Mouse (Mus musculus): Measurements from ENCODE around the gene Gucy2c.
A peak's percentile ranks its signal among the peaks of the same experiment; 100 is the strongest.
"Not testable (repeated sequence)": the region's sequence is repeated elsewhere in the genome, so short reads cannot be mapped to it uniquely, and the experiment has no call there.

Gene Gucy2c

GRCm38 (mm10) chr6:136803739-136804633, 22.4 kb upstream of the Gucy2c start, which contains the start of gene Hist4h4:
Gene Hist4h4 (minus strand): TSS chr6:136804415.
- peak; percentile 91 for DNase-seq (ENCODE audit: low read depth, low spot score)

DNA sequence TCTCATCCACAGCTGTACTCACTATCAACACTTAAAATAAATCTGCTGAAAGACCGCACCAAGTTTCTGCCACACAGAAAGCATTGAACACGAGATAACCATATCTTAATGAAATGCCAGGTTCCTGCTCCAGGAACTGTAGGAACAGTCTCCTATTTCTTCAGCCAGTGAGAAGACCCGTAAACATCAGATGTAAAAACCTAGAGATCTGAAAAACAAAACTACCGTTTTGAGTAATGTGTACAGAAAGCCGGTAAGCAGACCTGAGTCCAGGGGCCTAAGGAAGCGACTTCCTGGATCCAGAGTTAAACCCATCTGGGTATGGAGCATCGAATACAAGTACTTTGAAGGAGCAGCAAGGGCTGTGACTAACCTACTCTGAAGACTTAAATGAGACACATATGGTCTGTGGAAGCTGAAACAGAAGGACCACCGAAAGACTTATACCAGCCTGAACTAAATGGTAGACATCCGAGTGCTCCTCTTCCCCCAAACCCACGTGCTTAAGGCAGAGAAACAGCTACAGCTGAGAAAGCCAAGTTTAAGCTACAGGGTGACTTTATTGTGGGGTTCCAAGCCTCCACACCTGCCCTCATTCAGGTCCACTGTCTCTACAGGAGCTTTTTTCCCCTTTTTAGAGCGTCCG, 21.7 kb upstream of the Gucy2c start:
- DNase-seq (ENCODE audit: low read depth, low spot score), result no peak

- no peak for DNase-seq (ENCODE audit: low read depth, low spot score)
Observed at GRCm38 (mm10) chr6:136801274-136801673, 19.7 kb upstream of the Gucy2c start.

GRCm38 (mm10) chr6:136800710-136801109, 19.1 kb upstream of the Gucy2c start:
- no peak for DNase-seq (ENCODE audit: low read depth, low spot score)

GRCm38 (mm10) chr6:136797874-136798693, 16.5 kb upstream of the Gucy2c start:
- DNase-seq (ENCODE audit: low read depth, low spot score), result not testable (repeated sequence)

- DNase-seq (ENCODE audit: low read depth, low spot score), result no peak
Observed at GRCm38 (mm10) chr6:136795850-136796249, 14.3 kb upstream of the Gucy2c start.

DNA sequence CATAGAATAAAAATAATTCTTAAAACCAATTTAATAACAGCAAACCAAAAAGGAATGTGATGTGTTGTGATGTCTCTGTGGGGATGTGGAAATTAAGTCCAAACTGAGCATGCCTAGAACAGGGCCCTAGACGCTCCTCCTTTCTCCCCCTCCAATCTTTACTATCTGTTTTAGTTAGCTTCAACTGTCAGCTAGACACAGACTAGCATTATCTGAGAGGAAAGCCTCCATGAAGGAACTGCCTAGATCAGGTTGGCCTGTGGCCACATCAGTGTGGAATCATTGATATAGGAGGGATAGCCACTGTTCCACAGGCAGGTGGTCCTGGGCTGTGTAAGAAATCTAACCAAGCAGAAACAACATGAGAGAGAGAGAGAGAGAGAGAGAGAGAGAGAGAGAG, 13.5 kb upstream of the Gucy2c start:
- DNase-seq (ENCODE audit: low read depth, low spot score), result no peak

GRCm38 (mm10) chr6:136793831-136794525, 12.4 kb upstream of the Gucy2c start:
- DNase-seq (ENCODE audit: low read depth, low spot score), result no peak

- DNase-seq (ENCODE audit: low read depth, low spot score), result no peak
Observed at GRCm38 (mm10) chr6:136792884-136793758, 11.6 kb upstream of the Gucy2c start.

GRCm38 (mm10) chr6:136789391-136789971, 7.9 kb upstream of the Gucy2c start:
- no peak for DNase-seq (ENCODE audit: low read depth, low spot score)

- DNase-seq (ENCODE audit: low read depth, low spot score), result no peak
Observed at GRCm38 (mm10) chr6:136782761-136783160, 1.2 kb upstream of the Gucy2c start.

DNA sequence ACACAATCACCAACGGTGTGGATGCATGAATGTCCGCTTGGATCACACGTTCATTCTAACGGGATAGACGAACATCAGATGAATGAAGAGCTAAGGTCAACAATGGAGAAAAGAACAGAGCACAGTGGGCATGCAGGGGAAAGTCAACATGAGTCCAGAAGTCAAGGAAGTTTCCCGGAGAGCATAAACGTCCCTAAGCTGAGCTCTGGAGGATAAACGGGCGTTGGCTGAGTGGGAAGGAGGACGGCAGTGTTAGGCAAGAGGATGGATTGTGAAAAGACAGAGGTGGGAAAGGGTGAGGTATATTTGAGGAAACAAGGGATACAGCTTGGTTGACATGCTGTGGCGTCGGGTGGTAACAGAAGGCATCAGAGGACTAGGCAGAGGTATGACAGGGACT, 581 bp upstream of the Gucy2c start:
- no peak for DNase-seq (ENCODE audit: low read depth, low spot score)

- no peak for DNase-seq (ENCODE audit: low read depth, low spot score)
Observed at GRCm38 (mm10) chr6:136776392-136776791, 5.2 kb downstream of the Gucy2c start.

DNA sequence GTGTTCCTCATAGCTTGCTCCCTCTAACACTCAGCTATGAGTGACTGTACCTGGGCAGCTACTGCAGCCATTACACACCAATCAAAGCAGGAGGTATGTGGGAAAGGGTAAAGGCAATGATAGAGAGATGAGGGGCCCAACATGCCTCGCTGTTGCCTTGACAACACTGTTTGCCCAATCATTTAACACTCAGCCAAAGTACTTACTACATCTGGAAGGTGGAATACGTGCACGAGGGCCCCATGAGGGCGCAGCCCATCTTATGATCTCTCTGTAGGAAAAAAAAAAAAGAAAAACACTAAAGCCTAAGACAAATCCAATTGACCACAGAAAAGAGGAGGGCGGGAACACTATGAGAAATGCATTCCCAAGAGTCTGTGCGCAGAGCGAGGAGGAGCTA, 11.7 kb downstream of the Gucy2c start:
- DNase-seq (ENCODE audit: low read depth, low spot score), result no peak

DNA sequence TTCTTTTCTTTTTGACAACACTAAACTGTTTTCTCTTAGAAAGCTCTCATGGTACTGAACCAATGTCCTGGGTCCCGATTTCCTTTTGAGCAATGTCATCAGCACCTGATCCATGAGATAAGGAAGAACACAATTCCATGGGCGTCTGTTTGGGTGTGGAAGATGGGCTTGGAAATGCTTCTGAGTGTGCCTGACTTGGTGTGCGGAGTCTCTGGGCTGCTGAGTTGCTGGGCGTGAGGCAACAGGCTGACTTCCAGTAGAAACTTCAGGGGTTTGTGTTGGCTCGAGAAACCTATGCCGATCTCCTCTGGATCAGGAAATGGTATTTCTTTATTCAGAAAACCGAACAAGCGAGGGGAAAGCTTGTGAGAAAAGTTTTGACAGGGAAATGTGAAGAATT, 12.4 kb downstream of the Gucy2c start:
- no peak for DNase-seq (ENCODE audit: low read depth, low spot score)

GRCm38 (mm10) chr6:136763912-136764311, 17.7 kb downstream of the Gucy2c start:
- no peak for DNase-seq (ENCODE audit: low read depth, low spot score)

- no peak for DNase-seq (ENCODE audit: low read depth, low spot score)
Observed at GRCm38 (mm10) chr6:136750567-136750966, 31.0 kb downstream of the Gucy2c start.

GRCm38 (mm10) chr6:136745586-136745985, 36.0 kb downstream of the Gucy2c start:
- DNase-seq (ENCODE audit: low read depth, low spot score), result peak; percentile 19

GRCm38 (mm10) chr6:136743729-136744128, 37.8 kb downstream of the Gucy2c start:
- peak; percentile 77 for DNase-seq (ENCODE audit: low read depth, low spot score)

Measured in CD4-positive helper T cell, adult 2 months (primary cell).